Mouse (Mus musculus) liver, embryonic 11.5 days (tissue): ENCODE data around the gene Iqcf3. TPM values are rescaled to one million over a fixed set of nuclear protein-coding genes. Genes with fewer than 3 reads are reported as not detected.

Experiments used
- ATAC-seq: fragments of 200-750 bp; cut with Nextera tagmentation; replicated peaks from 2 replicates; pipeline ENCODE4 v1.8.0; 2017; ENCODE audit warnings: moderate number of reproducible peaks, mild to moderate bottlenecking, moderate TSS enrichment, moderate library complexity; ENCODE audit not compliant: low FRiP score
- DNase-seq: peaks from one replicate; pipeline ENCODE4 v3.0.0-alpha.2; 2017; ENCODE audit warnings: low spot score
- H3K27ac ChIP-seq: fragments of 300-500 bp; sonication (generic); 2 replicates; pipeline ENCODE4 v1.5.1; 2014; ENCODE audit warnings: mild to moderate bottlenecking, low read depth, low read length, control low read depth
- H3K27me3 ChIP-seq: fragments of 300-500 bp; sonication (generic); replicated peaks from 2 replicates; pipeline ENCODE4 v1.6.1; 2014; ENCODE audit warnings: low read length, mixed read lengths; ENCODE audit not compliant: control insufficient read depth, insufficient read depth
- H3K36me3 ChIP-seq: fragments of 300-500 bp; sonication (generic); 2 replicates; pipeline ENCODE4 v1.6.1; 2014; ENCODE audit warnings: mild to moderate bottlenecking, low read length, moderate library complexity, mixed read lengths; ENCODE audit not compliant: control insufficient read depth, insufficient read depth
- H3K4me1 ChIP-seq: fragments of 300-500 bp; sonication (generic); replicated peaks from 2 replicates; pipeline ENCODE4 v1.6.1; 2014; ENCODE audit warnings: low read length, mixed read lengths; ENCODE audit not compliant: control insufficient read depth, insufficient read depth
- H3K4me2 ChIP-seq: fragments of 300-500 bp; sonication (generic); 2 replicates; pipeline ENCODE4 v1.6.1; 2014; ENCODE audit warnings: mild to moderate bottlenecking, control low read depth, moderate library complexity
- H3K4me3 ChIP-seq: fragments of 300-500 bp; sonication (generic); 2 replicates; pipeline ENCODE4 v1.5.1; 2014; ENCODE audit warnings: low read depth, low read length, control low read depth
- H3K9ac ChIP-seq: fragments of 300-500 bp; sonication (generic); 2 replicates; pipeline ENCODE4 v1.6.1; 2014; ENCODE audit warnings: low read depth, low read length, control low read depth
- H3K9me3 ChIP-seq: fragments of 300-500 bp; sonication (generic); 2 replicates; pipeline ENCODE4 v1.6.1; 2016; ENCODE audit warnings: low read length, inconsistent platforms, mixed read lengths; ENCODE audit not compliant: control insufficient read depth
- WGBS: fragments of 180-500 bp; shearing (Covaris S2); extraction: QIAGEN DNeasy Blood & Tissue Kit; methylation state at CpG from one replicate; pipeline ENCODE4 v1.1.7; 2014; 5-methylcytosine and 5-hydroxymethylcytosine counted together
- polyA plus RNA-seq: library from polyadenylated mRNA; unstranded; fragments of >200 nt; fragmentation: Nextera tagmentation; extraction: Ambion mirVana; gene quantifications from 2 replicates; pipeline ENCODE4 v1.2.1, GENCODE M21; 2014

Iqcf3 gene
- polyA plus RNA-seq, 1 experiment from 2014 or later = not detected

- Histone ChIP-seq H3K9ac (peak within 1 kb of the TSS; percentile 52), H3K36me3 (peaks cover 13% of the 10 kb centered on the region; the same call in 1 of the 2 replicates), H3K9me3 (no peaks in the 10 kb centered on the region), H3K4me1 (peaks cover 7% of the 10 kb centered on the region), H3K27me3 (peaks cover 29% of the 10 kb centered on the region), H3K4me3 (peak within 1 kb of the TSS; percentile 52), H3K4me2 (peak within 1 kb of the TSS; percentile 81), H3K27ac (no peak within 1 kb of the TSS)
- DNase-seq = no peak
- no peak for ATAC-seq
- WGBS = 40% methylated on average over 26 of the region's 26 CpGs
Observed at GRCm38 (mm10) chr9:106465571-106466200, 95.7 kb downstream of the Iqcf3 start, which contains the start of gene Gpr62. Gene Gpr62, minus strand, starts transcription at chr9:106465938.

GRCm38 (mm10) chr9:106464751-106465541 is 96.5 kb downstream of the Iqcf3 start:
- Histone ChIP-seq H3K9me3 (no peaks in the 10 kb centered on the region), H3K9ac (peak overlapping the region; percentile 52), H3K27ac (no peak overlapping the region), H3K36me3 (peaks cover 15% of the 10 kb centered on the region), H3K4me3 (peak overlapping the region; percentile 52), H3K4me1 (peaks cover 7% of the 10 kb centered on the region), H3K27me3 (peaks cover 29% of the 10 kb centered on the region), H3K4me2 (peak overlapping the region; percentile 81)
- peak; percentile 35 for ATAC-seq
- peak; percentile 65 for DNase-seq
- 5% methylated on average over 98 of the region's 99 CpGs for WGBS

GRCm38 (mm10) chr9:106463122-106464063 is 98.0 kb downstream of the Iqcf3 start:
- H3K27ac ChIP-seq = no peak overlapping the region
- H3K9ac ChIP-seq = no peak overlapping the region
- WGBS = 86% methylated on average over 21 of the region's 21 CpGs
- DNase-seq (no peak), ATAC-seq (no peak)
- H3K4me2 ChIP-seq = no peak overlapping the region
- H3K27me3 ChIP-seq = peaks cover 29% of the 10 kb centered on the region
- H3K36me3 ChIP-seq = peaks cover 15% of the 10 kb centered on the region
- H3K4me1 ChIP-seq = peaks cover 7% of the 10 kb centered on the region
- H3K9me3 ChIP-seq = no peaks in the 10 kb centered on the region
- no peak overlapping the region for H3K4me3 ChIP-seq

- H3K4me2 ChIP-seq = no peak overlapping the region
- no peak overlapping the region for H3K9ac ChIP-seq
- H3K4me3 ChIP-seq = no peak overlapping the region
- no peak for ATAC-seq
- H3K4me1 ChIP-seq = peaks cover 7% of the 10 kb centered on the region
- H3K27ac ChIP-seq = no peak overlapping the region
- no peak for DNase-seq
- 84% methylated on average over 12 of the region's 12 CpGs for WGBS
- H3K27me3 ChIP-seq = peaks cover 29% of the 10 kb centered on the region
- peaks cover 15% of the 10 kb centered on the region for H3K36me3 ChIP-seq
- no peaks in the 10 kb centered on the region for H3K9me3 ChIP-seq
Observed at GRCm38 (mm10) chr9:106462430-106462800, 99.0 kb downstream of the Iqcf3 start.

GRCm38 (mm10) chr9:106461641-106462429 is 99.6 kb downstream of the Iqcf3 start:
- ATAC-seq (no peak), DNase-seq (no peak)
- H3K4me2 ChIP-seq = no peak overlapping the region
- H3K27ac ChIP-seq = no peak overlapping the region
- WGBS = 84% methylated on average over 16 of the region's 16 CpGs
- H3K4me3 ChIP-seq = no peak overlapping the region
- H3K9me3 ChIP-seq = no peaks in the 10 kb centered on the region
- H3K27me3 ChIP-seq = peaks cover 29% of the 10 kb centered on the region
- peaks cover 15% of the 10 kb centered on the region for H3K36me3 ChIP-seq
- H3K4me1 ChIP-seq = peaks cover 11% of the 10 kb centered on the region
- no peak overlapping the region for H3K9ac ChIP-seq

- DNase-seq (no peak), ATAC-seq (no peak)
- peaks cover 15% of the 10 kb centered on the region for H3K36me3 ChIP-seq
- H3K9ac ChIP-seq = no peak overlapping the region
- peaks cover 20% of the 10 kb centered on the region for H3K4me1 ChIP-seq
- no peak overlapping the region for H3K4me3 ChIP-seq
- no peaks in the 10 kb centered on the region for H3K9me3 ChIP-seq
- H3K27me3 ChIP-seq = peaks cover 27% of the 10 kb centered on the region
- no peak overlapping the region for H3K27ac ChIP-seq
- 84% methylated on average over 9 of the region's 9 CpGs for WGBS
- no peak overlapping the region for H3K4me2 ChIP-seq
Observed at GRCm38 (mm10) chr9:106461026-106461415, 100.4 kb downstream of the Iqcf3 start.

GRCm38 (mm10) chr9:106460401-106461025 is 100.9 kb downstream of the Iqcf3 start:
- WGBS = 85% methylated on average over 18 of the region's 18 CpGs
- H3K4me2 ChIP-seq = no peak overlapping the region
- no peak overlapping the region for H3K9ac ChIP-seq
- no peak for ATAC-seq
- peaks cover 24% of the 10 kb centered on the region for H3K4me1 ChIP-seq
- H3K4me3 ChIP-seq = no peak overlapping the region
- no peak overlapping the region for H3K27ac ChIP-seq
- peaks cover 22% of the 10 kb centered on the region for H3K27me3 ChIP-seq
- H3K36me3 ChIP-seq = peaks cover 15% of the 10 kb centered on the region
- no peak for DNase-seq
- H3K9me3 ChIP-seq = no peaks in the 10 kb centered on the region
